Mouse (Mus musculus): ENCODE measurements around the gene Sumf1. TPM values are rescaled to one million over a fixed set of nuclear protein-coding genes. Genes with fewer than 3 reads are reported as not detected.

Gene Sumf1
- polyA plus RNA-seq, 1 experiment from 2014 or later: 11.7 TPM

DNA sequence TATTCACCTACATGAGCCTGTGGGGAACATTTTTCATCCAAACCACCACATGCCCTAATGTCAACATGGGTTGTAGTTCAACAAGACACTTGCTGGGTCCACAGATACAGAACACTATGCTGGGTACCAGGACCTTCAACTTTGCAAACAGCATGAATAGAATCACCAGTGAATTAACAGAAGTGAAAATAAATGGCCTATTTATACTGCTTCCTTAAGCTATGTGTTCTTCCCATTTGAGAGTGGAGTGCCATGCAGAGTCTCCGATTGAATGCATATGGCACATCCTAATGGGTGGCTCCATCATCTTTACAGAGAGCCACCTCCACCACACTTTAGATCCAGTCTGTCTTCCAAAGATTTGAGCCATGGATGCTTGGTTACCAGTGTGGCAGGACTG, 5.3 kb upstream of the Sumf1 start:
- 100% methylated on average over 1 of the region's 1 CpGs for WGBS
- no peaks in the 10 kb centered on the region for H3K36me3 ChIP-seq (ENCODE audit: control insufficient read depth, insufficient read depth)
- no peak for ATAC-seq
- no peaks in the 10 kb centered on the region for H3K9me3 ChIP-seq (ENCODE audit: control insufficient read depth, low read length)
- no peak overlapping the region for H3K4me2 ChIP-seq (ENCODE audit: low read length)
- H3K4me3 ChIP-seq (replicated peaks; ENCODE audit: low read length): no peak overlapping the region
- no peak overlapping the region for H3K27ac ChIP-seq (ENCODE audit: low read length)
- H3K27me3 ChIP-seq (replicated peaks; ENCODE audit: control insufficient read depth, insufficient read depth, low read length): no peaks in the 10 kb centered on the region
- no peak overlapping the region for H3K9ac ChIP-seq (replicated peaks; ENCODE audit: low read depth, low read length)
- H3K4me1 ChIP-seq (replicated peaks; ENCODE audit: control insufficient read depth, insufficient read depth, low read length): no peaks in the 10 kb centered on the region

GRCm38 (mm10) chr6:108185685-108186009, 265 bp upstream of the Sumf1 start:
- Histone ChIP-seq H3K4me2 (ENCODE audit: low read length) (peak overlapping the region; percentile 90), H3K4me1 (replicated peaks; ENCODE audit: control insufficient read depth, insufficient read depth, low read length) (peaks cover 6% of the 10 kb centered on the region), H3K27me3 (replicated peaks; ENCODE audit: control insufficient read depth, insufficient read depth, low read length) (no peaks in the 10 kb centered on the region), H3K9me3 (ENCODE audit: control insufficient read depth, low read length) (no peaks in the 10 kb centered on the region), H3K27ac (ENCODE audit: low read length) (no peak overlapping the region), H3K4me3 (replicated peaks; ENCODE audit: low read length) (peak overlapping the region; percentile 76), H3K36me3 (ENCODE audit: control insufficient read depth, insufficient read depth) (no peaks in the 10 kb centered on the region), H3K9ac (replicated peaks; ENCODE audit: low read depth, low read length) (peak overlapping the region; percentile 66)
- ATAC-seq: no peak; the same call in 1 of the 2 replicates
- 14% methylated on average over 4 of the region's 4 CpGs for WGBS

GRCm38 (mm10) chr6:108179087-108179486, 6.3 kb downstream of the Sumf1 start:
- H3K27me3 ChIP-seq (replicated peaks; ENCODE audit: control insufficient read depth, insufficient read depth, low read length): no peaks in the 10 kb centered on the region
- H3K4me3 ChIP-seq (replicated peaks; ENCODE audit: low read length): no peak overlapping the region
- H3K36me3 ChIP-seq (ENCODE audit: control insufficient read depth, insufficient read depth): 0 out of 2 replicates have a peak, but pooled peaks cover 3% of the 10 kb centered on the region
- H3K9ac ChIP-seq (replicated peaks; ENCODE audit: low read depth, low read length): no peak overlapping the region
- WGBS: 95% methylated on average over 2 of the region's 2 CpGs
- no peak overlapping the region for H3K27ac ChIP-seq (ENCODE audit: low read length)
- no peaks in the 10 kb centered on the region for H3K9me3 ChIP-seq (ENCODE audit: control insufficient read depth, low read length)
- no peak for ATAC-seq
- no peaks in the 10 kb centered on the region for H3K4me1 ChIP-seq (replicated peaks; ENCODE audit: control insufficient read depth, insufficient read depth, low read length)
- no peak overlapping the region for H3K4me2 ChIP-seq (ENCODE audit: low read length)

- H3K9me3 ChIP-seq (ENCODE audit: control insufficient read depth, low read length): no peaks in the 10 kb centered on the region
- no peak overlapping the region for H3K4me3 ChIP-seq (replicated peaks; ENCODE audit: low read length)
- ATAC-seq: no peak
- no peaks in the 10 kb centered on the region for H3K27me3 ChIP-seq (replicated peaks; ENCODE audit: control insufficient read depth, insufficient read depth, low read length)
- H3K4me1 ChIP-seq (replicated peaks; ENCODE audit: control insufficient read depth, insufficient read depth, low read length): no peaks in the 10 kb centered on the region
- peaks cover 13% of the 10 kb centered on the region for H3K36me3 ChIP-seq (ENCODE audit: control insufficient read depth, insufficient read depth)
- no peak overlapping the region for H3K27ac ChIP-seq (ENCODE audit: low read length)
- H3K4me2 ChIP-seq (ENCODE audit: low read length): no peak overlapping the region
- WGBS: 91% methylated on average over 3 of the region's 3 CpGs
- H3K9ac ChIP-seq (replicated peaks; ENCODE audit: low read depth, low read length): no peak overlapping the region
Observed at GRCm38 (mm10) chr6:108174181-108174580, 11.2 kb downstream of the Sumf1 start.

DNA sequence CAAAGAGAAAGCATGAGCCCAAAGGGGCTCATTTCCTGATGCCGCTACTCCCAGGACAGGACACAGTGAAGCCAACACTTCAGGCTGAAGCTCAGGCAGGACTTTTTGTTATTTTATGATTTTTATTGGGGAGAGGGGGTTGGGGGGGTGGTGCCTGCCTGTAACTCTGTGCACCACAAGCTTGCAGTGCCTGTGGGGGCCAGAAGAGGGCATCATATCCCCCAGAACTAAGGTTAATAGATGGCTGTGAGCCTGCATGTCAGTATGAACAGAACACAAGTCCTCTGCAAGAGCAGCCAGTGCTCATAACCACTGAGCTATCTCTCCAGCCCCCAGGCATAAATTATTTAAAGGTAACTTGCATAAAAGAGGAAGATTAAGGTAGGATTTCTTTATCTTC, 13.2 kb downstream of the Sumf1 start:
- no peak overlapping the region for H3K4me3 ChIP-seq (replicated peaks; ENCODE audit: low read length)
- no peaks in the 10 kb centered on the region for H3K4me1 ChIP-seq (replicated peaks; ENCODE audit: control insufficient read depth, insufficient read depth, low read length)
- H3K27ac ChIP-seq (ENCODE audit: low read length): no peak overlapping the region
- no peak overlapping the region for H3K9ac ChIP-seq (replicated peaks; ENCODE audit: low read depth, low read length)
- ATAC-seq: no peak
- H3K9me3 ChIP-seq (ENCODE audit: control insufficient read depth, low read length): no peaks in the 10 kb centered on the region
- H3K27me3 ChIP-seq (replicated peaks; ENCODE audit: control insufficient read depth, insufficient read depth, low read length): no peaks in the 10 kb centered on the region
- peaks cover 13% of the 10 kb centered on the region for H3K36me3 ChIP-seq (ENCODE audit: control insufficient read depth, insufficient read depth)
- no peak overlapping the region for H3K4me2 ChIP-seq (ENCODE audit: low read length)
- WGBS: 95% methylated on average over 1 of the region's 1 CpGs

- no peak overlapping the region for H3K27ac ChIP-seq (ENCODE audit: low read length)
- H3K27me3 ChIP-seq (replicated peaks; ENCODE audit: control insufficient read depth, insufficient read depth, low read length): no peaks in the 10 kb centered on the region
- H3K9ac ChIP-seq (replicated peaks; ENCODE audit: low read depth, low read length): no peak overlapping the region
- 97% methylated on average over 3 of the region's 3 CpGs for WGBS
- ATAC-seq: no peak
- peaks cover 10% of the 10 kb centered on the region for H3K36me3 ChIP-seq (ENCODE audit: control insufficient read depth, insufficient read depth)
- no peaks in the 10 kb centered on the region for H3K4me1 ChIP-seq (replicated peaks; ENCODE audit: control insufficient read depth, insufficient read depth, low read length)
- H3K9me3 ChIP-seq (ENCODE audit: control insufficient read depth, low read length): no peaks in the 10 kb centered on the region
- no peak overlapping the region for H3K4me2 ChIP-seq (ENCODE audit: low read length)
- no peak overlapping the region for H3K4me3 ChIP-seq (replicated peaks; ENCODE audit: low read length)
Observed at GRCm38 (mm10) chr6:108169466-108169865, 15.9 kb downstream of the Sumf1 start.

- no peak overlapping the region for H3K27ac ChIP-seq (ENCODE audit: low read length)
- WGBS: 92% methylated on average over 6 of the region's 6 CpGs
- no peaks in the 10 kb centered on the region for H3K27me3 ChIP-seq (replicated peaks; ENCODE audit: control insufficient read depth, insufficient read depth, low read length)
- H3K4me2 ChIP-seq (ENCODE audit: low read length): no peak overlapping the region
- H3K9me3 ChIP-seq (ENCODE audit: control insufficient read depth, low read length): no peaks in the 10 kb centered on the region
- H3K4me3 ChIP-seq (replicated peaks; ENCODE audit: low read length): no peak overlapping the region
- H3K36me3 ChIP-seq (ENCODE audit: control insufficient read depth, insufficient read depth): peaks cover 10% of the 10 kb centered on the region
- H3K9ac ChIP-seq (replicated peaks; ENCODE audit: low read depth, low read length): no peak overlapping the region
- no peaks in the 10 kb centered on the region for H3K4me1 ChIP-seq (replicated peaks; ENCODE audit: control insufficient read depth, insufficient read depth, low read length)
- ATAC-seq: no peak
Observed at GRCm38 (mm10) chr6:108168723-108169122, 16.7 kb downstream of the Sumf1 start.

DNA sequence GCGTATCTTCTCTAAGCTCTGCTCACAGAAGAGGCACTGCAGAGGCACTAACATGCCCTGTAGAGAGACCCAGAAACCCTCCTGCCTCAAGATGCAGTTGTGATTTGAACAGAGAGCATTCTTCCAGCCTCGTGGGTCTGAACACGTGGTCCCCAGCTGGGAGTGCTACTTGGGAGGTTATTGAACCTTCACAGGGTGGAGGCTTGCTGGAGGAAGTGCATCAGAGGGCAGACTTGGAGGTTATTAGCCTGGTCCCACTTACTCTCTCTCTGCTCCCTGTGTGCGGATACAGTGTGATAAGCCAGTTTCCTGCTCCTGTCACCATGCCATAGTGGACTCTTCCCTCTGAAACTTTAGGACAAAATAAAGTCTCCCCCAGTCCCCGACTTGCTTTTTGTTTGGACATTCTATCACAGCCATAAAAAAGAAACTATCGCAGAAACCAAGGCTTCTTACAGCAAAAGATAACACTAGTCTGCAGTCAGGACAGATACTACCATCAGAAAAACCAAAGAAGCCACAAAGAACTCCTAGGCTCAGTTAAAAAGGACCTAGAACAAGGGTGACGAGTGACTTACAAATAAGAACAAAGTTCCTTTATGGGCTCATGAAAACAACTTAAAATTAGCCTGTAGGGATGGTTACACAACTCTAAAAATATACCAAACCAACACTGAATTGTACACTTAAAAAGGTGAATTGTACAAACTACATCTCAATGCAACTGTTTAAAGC, 17.3 kb downstream of the Sumf1 start:
- no peak overlapping the region for H3K4me2 ChIP-seq (ENCODE audit: low read length)
- no peak overlapping the region for H3K4me3 ChIP-seq (replicated peaks; ENCODE audit: low read length)
- H3K4me1 ChIP-seq (replicated peaks; ENCODE audit: control insufficient read depth, insufficient read depth, low read length): no peaks in the 10 kb centered on the region
- H3K27me3 ChIP-seq (replicated peaks; ENCODE audit: control insufficient read depth, insufficient read depth, low read length): no peaks in the 10 kb centered on the region
- H3K36me3 ChIP-seq (ENCODE audit: control insufficient read depth, insufficient read depth): peaks cover 9% of the 10 kb centered on the region
- no peak overlapping the region for H3K9ac ChIP-seq (replicated peaks; ENCODE audit: low read depth, low read length)
- no peak for ATAC-seq
- 74% methylated on average over 7 of the region's 7 CpGs for WGBS
- H3K9me3 ChIP-seq (ENCODE audit: control insufficient read depth, low read length): no peaks in the 10 kb centered on the region
- no peak overlapping the region for H3K27ac ChIP-seq (ENCODE audit: low read length)

DNA sequence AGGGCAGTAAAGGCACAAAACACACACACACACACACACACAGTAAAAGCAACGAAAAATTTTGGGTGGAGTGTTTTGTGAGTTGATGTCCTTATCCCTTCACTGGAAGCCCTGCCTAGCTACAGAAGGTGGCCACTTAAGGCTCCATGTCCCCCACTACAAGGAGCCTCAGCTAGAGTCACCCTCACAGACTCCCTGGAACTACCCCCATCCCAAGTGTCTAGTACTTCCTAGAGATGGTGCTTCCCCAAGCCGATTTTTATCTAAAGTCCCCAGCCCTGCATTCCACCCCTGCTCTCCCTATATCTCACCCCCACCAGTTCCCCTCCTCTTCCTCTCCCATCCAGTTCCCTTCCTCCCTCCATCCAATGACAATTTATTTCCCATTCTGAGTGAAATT, 19.8 kb downstream of the Sumf1 start:
- H3K4me1 ChIP-seq (replicated peaks; ENCODE audit: control insufficient read depth, insufficient read depth, low read length): no peaks in the 10 kb centered on the region
- H3K4me3 ChIP-seq (replicated peaks; ENCODE audit: low read length): no peak overlapping the region
- WGBS: 88% methylated on average over 2 of the region's 2 CpGs
- H3K4me2 ChIP-seq (ENCODE audit: low read length): no peak overlapping the region
- no peaks in the 10 kb centered on the region for H3K27me3 ChIP-seq (replicated peaks; ENCODE audit: control insufficient read depth, insufficient read depth, low read length)
- H3K9me3 ChIP-seq (ENCODE audit: control insufficient read depth, low read length): no peaks in the 10 kb centered on the region
- H3K9ac ChIP-seq (replicated peaks; ENCODE audit: low read depth, low read length): no peak overlapping the region
- no peaks in the 10 kb centered on the region for H3K36me3 ChIP-seq (ENCODE audit: control insufficient read depth, insufficient read depth)
- ATAC-seq: no peak
- H3K27ac ChIP-seq (ENCODE audit: low read length): no peak overlapping the region

- no peak overlapping the region for H3K4me2 ChIP-seq (ENCODE audit: low read length)
- no peak overlapping the region for H3K27ac ChIP-seq (ENCODE audit: low read length)
- no peaks in the 10 kb centered on the region for H3K36me3 ChIP-seq (ENCODE audit: control insufficient read depth, insufficient read depth)
- no peak for ATAC-seq
- WGBS: 72% methylated on average over 5 of the region's 5 CpGs
- H3K4me3 ChIP-seq (replicated peaks; ENCODE audit: low read length): no peak overlapping the region
- no peaks in the 10 kb centered on the region for H3K27me3 ChIP-seq (replicated peaks; ENCODE audit: control insufficient read depth, insufficient read depth, low read length)
- H3K9me3 ChIP-seq (ENCODE audit: control insufficient read depth, low read length): no peaks in the 10 kb centered on the region
- no peak overlapping the region for H3K9ac ChIP-seq (replicated peaks; ENCODE audit: low read depth, low read length)
- H3K4me1 ChIP-seq (replicated peaks; ENCODE audit: control insufficient read depth, insufficient read depth, low read length): no peaks in the 10 kb centered on the region
Observed at GRCm38 (mm10) chr6:108164935-108165334, 20.4 kb downstream of the Sumf1 start.

Measured in forebrain, embryonic 16.5 days (tissue).